Mouse (Mus musculus) olfactory bulb, adult 2 months (tissue): ENCODE data around the gene Tagln2. TPM values are rescaled to one million over a fixed set of nuclear protein-coding genes. Genes with fewer than 3 reads are reported as not detected.

ENCODE experiments used
- H3K27ac ChIP-seq: fragments of 200-500 bp; 2 replicates; pipeline ENCODE4 v1.5.1; 2012; ENCODE audit warnings: low read depth, low read length; ENCODE audit not compliant: insufficient read depth
- H3K4me1 ChIP-seq: fragments of 200-500 bp; 2 replicates; pipeline ENCODE4 v1.6.1; 2012; ENCODE audit warnings: low read length; ENCODE audit not compliant: control insufficient read depth, insufficient read depth
- H3K4me3 ChIP-seq: fragments of 200-500 bp; 2 replicates; pipeline ENCODE4 v1.5.1; 2012; ENCODE audit warnings: mild to moderate bottlenecking, low read depth, low read length, moderate library complexity; ENCODE audit not compliant: insufficient read depth
- CTCF ChIP-seq: fragments of 200-500 bp; IDR thresholded peaks from 2 replicates; pipeline ENCODE4 v1.5.1; 2012; ENCODE audit warnings: low read depth, mild to moderate bottlenecking, low read length, moderate library complexity; ENCODE audit not compliant: insufficient read depth
- POLR2A ChIP-seq: fragments of 200-500 bp; IDR thresholded peaks from 2 replicates; pipeline ENCODE4 v1.6.1; 2012; ENCODE audit warnings: mild to moderate bottlenecking, low read depth, low read length, moderate library complexity; ENCODE audit not compliant: insufficient read depth
- WGBS: fragments of 180-500 bp; shearing (Covaris S2); methylation state at CpG from one replicate; pipeline ENCODE4 v1.1.7; 2018; 5-methylcytosine and 5-hydroxymethylcytosine counted together
- polyA plus RNA-seq: library from polyadenylated mRNA; stranded (reverse); fragments of >200 nt; gene quantifications from 2 replicates; pipeline ENCODE4 v1.2.4, GENCODE M21; 2012; ENCODE audit warnings: low replicate concordance; ENCODE audit not compliant: missing spikeins, insufficient read depth, insufficient read length

The Tagln2 gene
- polyA plus RNA-seq, 1 experiment: not detected

GRCm38 (mm10) chr1:172486236-172486635, 13.6 kb upstream of the Tagln2 start:
- TF ChIP-seq POLR2A (no peak), CTCF (no peak)
- H3K27ac ChIP-seq: no peak overlapping the region
- H3K4me1 ChIP-seq: peaks cover 49% of the 10 kb centered on the region
- 51% methylated on average over 4 of the region's 4 CpGs for WGBS
- no peak overlapping the region for H3K4me3 ChIP-seq

- H3K27ac ChIP-seq: no peak overlapping the region
- WGBS: 77% methylated on average over 5 of the region's 5 CpGs
- TF ChIP-seq POLR2A (no peak), CTCF (no peak)
These were observed 13.2 kb upstream of the Tagln2 start for GRCm38 (mm10) chr1:172486651-172487050.

GRCm38 (mm10) chr1:172487859-172488258, 12.0 kb upstream of the Tagln2 start:
- TF ChIP-seq CTCF: no peak
- no peak for TF ChIP-seq POLR2A
- Histone ChIP-seq H3K27ac (no peak overlapping the region), H3K4me1 (peaks cover 43% of the 10 kb centered on the region), H3K4me3 (no peak overlapping the region)
- WGBS: 78% methylated on average over 4 of the region's 4 CpGs

More at GRCm38 (mm10) chr1:172486651-172487050, 13.2 kb upstream of the Tagln2 start:
- H3K4me3 ChIP-seq: no peak overlapping the region
- peaks cover 49% of the 10 kb centered on the region for H3K4me1 ChIP-seq

GRCm38 (mm10) chr1:172488831-172489230, 11.0 kb upstream of the Tagln2 start:
- Histone ChIP-seq H3K4me3 (no peak overlapping the region), H3K4me1 (peaks cover 36% of the 10 kb centered on the region), H3K27ac (no peak overlapping the region)
- 90% methylated on average over 7 of the region's 7 CpGs for WGBS
- TF ChIP-seq CTCF (no peak), POLR2A (no peak)

- TF ChIP-seq CTCF: no peak
- TF ChIP-seq POLR2A: no peak
- H3K4me3 ChIP-seq: 0 out of 2 replicates have a peak overlapping the region, but pooled peaks have one; percentile 46
- H3K27ac ChIP-seq: no peak overlapping the region
- 57% methylated on average over 12 of the region's 12 CpGs for WGBS
- peaks cover 27% of the 10 kb centered on the region for H3K4me1 ChIP-seq
These were observed 10.1 kb upstream of the Tagln2 start for GRCm38 (mm10) chr1:172489585-172490250.

GRCm38 (mm10) chr1:172490261-172490661, 9.6 kb upstream of the Tagln2 start:
- TF ChIP-seq POLR2A: no peak
- peak; percentile 91 for TF ChIP-seq CTCF
- WGBS: 5% methylated on average over 10 of the region's 10 CpGs
- Histone ChIP-seq H3K4me3 (peak overlapping the region; percentile 46), H3K4me1 (peaks cover 21% of the 10 kb centered on the region), H3K27ac (no peak overlapping the region)

- Histone ChIP-seq H3K4me3 (no peak overlapping the region), H3K4me1 (peaks cover 7% of the 10 kb centered on the region), H3K27ac (no peak overlapping the region)
- TF ChIP-seq POLR2A: no peak
- TF ChIP-seq CTCF: no peak
- 90% methylated on average over 8 of the region's 8 CpGs for WGBS
These were observed 7.8 kb upstream of the Tagln2 start for GRCm38 (mm10) chr1:172492047-172492446.

GRCm38 (mm10) chr1:172493516-172493915, 6.3 kb upstream of the Tagln2 start:
- 88% methylated on average over 6 of the region's 6 CpGs for WGBS
- Histone ChIP-seq H3K27ac (no peak overlapping the region), H3K4me3 (no peak overlapping the region), H3K4me1 (peaks cover 7% of the 10 kb centered on the region)
- TF ChIP-seq POLR2A: no peak
- TF ChIP-seq CTCF: no peak

GRCm38 (mm10) chr1:172496030-172496429, 3.8 kb upstream of the Tagln2 start:
- peaks cover 11% of the 10 kb centered on the region for H3K4me1 ChIP-seq
- WGBS: 90% methylated on average over 17 of the region's 17 CpGs
- no peak overlapping the region for H3K27ac ChIP-seq
- no peak overlapping the region for H3K4me3 ChIP-seq
- no peak for TF ChIP-seq CTCF
- no peak for TF ChIP-seq POLR2A

- H3K27ac ChIP-seq: no peak overlapping the region
- TF ChIP-seq CTCF: no peak
- WGBS: 90% methylated on average over 10 of the region's 10 CpGs
- H3K4me1 ChIP-seq: peaks cover 25% of the 10 kb centered on the region
- no peak overlapping the region for H3K4me3 ChIP-seq
These were observed 2.4 kb upstream of the Tagln2 start for GRCm38 (mm10) chr1:172497428-172497827.
